Mouse (Mus musculus) right cerebral cortex, postnatal 14 days (tissue): ENCODE results near the gene Hist1h4c.
A peak's percentile ranks its signal among the peaks of the same experiment; 100 is the strongest.
"Not testable (repeated sequence)": the region's sequence is repeated elsewhere in the genome, so short reads cannot be mapped to it uniquely, and the experiment has no call there.

Experiments
- DNase-seq: peaks from one replicate; pipeline ENCODE4 v3.0.0; 2022

Hist1h4c gene

GRCm38 (mm10) chr13:23728472-23729191 is 30.4 kb upstream of the Hist1h4c start:
- DNase-seq = no peak

- no peak for DNase-seq
These were observed 27.0 kb upstream of the Hist1h4c start for GRCm38 (mm10) chr13:23725213-23725612.

- no peak for DNase-seq
These were observed 26.0 kb upstream of the Hist1h4c start for GRCm38 (mm10) chr13:23724239-23724638.

- DNase-seq = not testable (repeated sequence)
These were observed 19.5 kb upstream of the Hist1h4c start for GRCm38 (mm10) chr13:23717593-23718245.

- no peak for DNase-seq
These were observed 18.9 kb upstream of the Hist1h4c start for GRCm38 (mm10) chr13:23717176-23717575.

GRCm38 (mm10) chr13:23716261-23717042 is 18.2 kb upstream of the Hist1h4c start:
- DNase-seq = no peak

GRCm38 (mm10) chr13:23710374-23711089 is 12.3 kb upstream of the Hist1h4c start, which contains the start of gene Hfe:
Gene Hfe, minus strand, starts transcription at chr13:23710854.
- peak; percentile 32 for DNase-seq

GRCm38 (mm10) chr13:23709714-23710373 is 11.6 kb upstream of the Hist1h4c start:
- no peak for DNase-seq

GRCm38 (mm10) chr13:23708654-23709053 is 10.4 kb upstream of the Hist1h4c start:
- DNase-seq = no peak

GRCm38 (mm10) chr13:23708041-23708440 is 9.8 kb upstream of the Hist1h4c start:
- no peak for DNase-seq

GRCm38 (mm10) chr13:23706771-23707170 is 8.5 kb upstream of the Hist1h4c start:
- DNase-seq = no peak

GRCm38 (mm10) chr13:23705751-23706356 is 7.6 kb upstream of the Hist1h4c start:
- DNase-seq = no peak

- DNase-seq = not testable (repeated sequence)
These were observed 4.5 kb upstream of the Hist1h4c start for GRCm38 (mm10) chr13:23702801-23703200.

- no peak for DNase-seq
These were observed 4.0 kb upstream of the Hist1h4c start for GRCm38 (mm10) chr13:23702220-23702619.

GRCm38 (mm10) chr13:23700786-23701520 is 2.7 kb upstream of the Hist1h4c start:
- DNase-seq = peak; percentile 57

- DNase-seq = no peak
These were observed 1.5 kb upstream of the Hist1h4c start for GRCm38 (mm10) chr13:23699767-23700166.

GRCm38 (mm10) chr13:23698996-23699395 is 742 bp upstream of the Hist1h4c start:
- DNase-seq = no peak

GRCm38 (mm10) chr13:23697491-23698299 is 559 bp downstream of the Hist1h4c start:
- DNase-seq = peak; percentile 44

- no peak for DNase-seq
These were observed 2.2 kb downstream of the Hist1h4c start for GRCm38 (mm10) chr13:23696061-23696474.

GRCm38 (mm10) chr13:23695514-23695913 is 2.7 kb downstream of the Hist1h4c start, which contains the start of gene Hist1h1t:
Gene Hist1h1t, plus strand, starts transcription at chr13:23695814.
- no peak for DNase-seq
